Mouse (Mus musculus) ES-Bruce4 (cell line): ENCODE measurements around the gene Spock1.

Source experiments
- CTCF ChIP-seq: IDR thresholded peaks from one replicate; pipeline ENCODE4 v1.8.1; 2011; ENCODE audit warnings: low read depth, low read length
- EP300 ChIP-seq: IDR thresholded peaks from 2 replicates; pipeline ENCODE4 v1.6.1; 2011; ENCODE audit warnings: low read depth, low read length; ENCODE audit not compliant: insufficient read depth
- POLR2A ChIP-seq: IDR thresholded peaks from one replicate; pipeline ENCODE4 v1.8.1; 2011; ENCODE audit warnings: low read length; ENCODE audit not compliant: insufficient read depth

- no peak for TF ChIP-seq POLR2A
- TF ChIP-seq EP300 = no peak
- no peak for TF ChIP-seq CTCF
Measured at GRCm38 (mm10) chr13:57950091-57950490, 42.0 kb upstream of the Spock1 start.
